Mouse (Mus musculus): ENCODE results near the gene Sema4b.

DNA sequence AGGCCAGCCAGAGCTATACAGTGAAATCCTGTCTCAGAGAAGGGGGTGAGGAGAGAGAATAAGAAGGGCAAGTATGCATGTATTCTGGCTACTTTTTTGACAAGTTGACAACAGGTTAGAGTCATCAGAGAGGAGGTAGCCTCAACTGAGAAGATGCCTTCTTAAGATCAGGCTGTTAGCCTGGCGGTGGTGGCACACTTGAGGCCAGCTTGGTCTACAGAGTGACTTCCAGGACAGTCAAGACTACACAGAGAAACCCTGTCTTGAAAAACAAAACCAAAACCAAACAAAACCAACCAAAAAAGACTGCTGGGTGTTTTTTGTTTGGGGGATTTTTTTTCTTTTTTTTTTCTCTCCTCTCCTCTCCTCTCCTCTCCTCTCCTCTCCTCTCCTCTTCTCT, 3.2 kb upstream of the Sema4b start:
- no peak for TF ChIP-seq POLR2A (IDR thresholded peaks at IDR 0.05; ENCODE audit: low read depth, low read length)
- no peak for TF ChIP-seq E2F4 (IDR thresholded peaks at IDR 0.05; ENCODE audit: insufficient replicate concordance, low read depth, low read length)
- no peak for TF ChIP-seq CTCF (conservative IDR thresholded peaks at IDR 0.05 in 1 of 2, IDR thresholded peaks at IDR 0.05 in 1 of 2; ENCODE audit: low read depth in 2 of 2, low read length in 2 of 2)
- TF ChIP-seq TCF12 (IDR thresholded peaks at IDR 0.05; ENCODE audit: low read depth, low read length) = no peak
- TF ChIP-seq EP300 (IDR thresholded peaks at IDR 0.05; ENCODE audit: low read length) = no peak
- TF ChIP-seq PAX5 (IDR thresholded peaks at IDR 0.05; ENCODE audit: low read length) = no peak
- no peak for TF ChIP-seq MXI1 (IDR thresholded peaks at IDR 0.05; ENCODE audit: low read depth, low read length)
- no peak for TF ChIP-seq UBTF (IDR thresholded peaks at IDR 0.05; ENCODE audit: low read depth, low read length)
- no peak for TF ChIP-seq MAFK (IDR thresholded peaks at IDR 0.05; ENCODE audit: insufficient replicate concordance, low read length)
- no peak for TF ChIP-seq JUND (conservative IDR thresholded peaks at IDR 0.05; ENCODE audit: low read depth, low read length)
- TF ChIP-seq ZMIZ1 (IDR thresholded peaks at IDR 0.05; ENCODE audit: low read depth, low read length) = no peak
- TF ChIP-seq USF2 (conservative IDR thresholded peaks at IDR 0.05; ENCODE audit: low read depth, low read length) = no peak
- no peak for TF ChIP-seq RAD21 (IDR thresholded peaks at IDR 0.05; ENCODE audit: low read depth, low read length)
